Comparison of ENCODE assay signal across 7 mouse cellular contexts in the genomic region with DNA sequence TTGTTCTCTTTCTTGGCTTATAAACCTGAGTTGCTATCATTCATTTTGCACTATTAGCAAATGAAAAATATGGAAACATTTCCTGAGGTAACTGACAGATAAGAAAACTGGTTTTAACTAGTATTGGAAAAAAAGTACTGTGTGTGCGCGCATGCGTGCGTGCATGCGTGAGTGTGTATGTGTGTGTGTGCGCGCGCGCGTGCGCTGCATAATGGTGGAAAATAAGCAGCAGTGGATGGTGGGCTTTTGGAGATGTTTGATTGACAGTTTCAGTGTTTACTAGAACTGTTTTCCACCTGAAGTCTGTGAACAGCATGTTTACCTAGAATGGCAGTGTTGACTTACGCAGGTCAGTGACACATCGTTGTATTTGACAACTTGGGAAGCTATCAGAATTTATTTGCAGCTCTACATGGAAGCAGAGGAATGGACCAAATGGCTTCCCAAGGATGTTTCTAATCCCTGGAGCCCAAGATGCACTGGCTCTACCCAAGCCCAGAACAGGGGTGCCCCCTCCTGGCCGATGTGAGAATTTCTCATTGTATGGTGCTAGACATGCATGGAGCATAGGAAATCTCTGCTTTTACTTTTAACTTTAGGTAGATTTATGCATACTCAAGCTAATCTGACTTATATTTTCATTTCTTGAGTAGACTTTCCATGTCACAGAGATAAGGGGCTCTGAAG.
DNase-seq lines count a peak whose midpoint lies in the region; ATAC-seq and TF ChIP-seq lines count a peak whose summit lies in the region.

No protein-coding gene starts in this region.

- H3K9ac ChIP-seq in intestine, postnatal 0 days (ENCODE audit: low read depth, low read length), result no peak overlapping the region
- H3K9ac ChIP-seq in midbrain, embryonic 16.5 days (ENCODE audit: low read depth, low read length), result no peak overlapping the region

- ATAC-seq in common myeloid progenitor, adult 5-6 weeks (replicated peaks; ENCODE audit: low read depth, poor library complexity, severe bottlenecking), result peak; percentile 93
- no peak for ATAC-seq in intestine, postnatal 0 days
- ATAC-seq in midbrain, embryonic 16.5 days, result peak; percentile 92

- no peak overlapping the region for H3K4me2 ChIP-seq in intestine, postnatal 0 days (replicated peaks; ENCODE audit: low read depth)
- H3K4me2 ChIP-seq in midbrain, embryonic 16.5 days (ENCODE audit: low read length), result no peak overlapping the region

- no peaks in the 10 kb centered on the region for H3K36me3 ChIP-seq in intestine, postnatal 0 days (ENCODE audit: control insufficient read depth, insufficient read depth)
- H3K36me3 ChIP-seq in midbrain, embryonic 16.5 days (ENCODE audit: control insufficient read depth, insufficient read depth, low read length), result no peaks in the 10 kb centered on the region

- intact Hi-C loops in gastrocnemius, postnatal 14 days (cut with DNase I; ENCODE audit: low total_unique reads), result loop anchor here (10.0 kb wide), 1 partner anchor 139 kb away; no protein-coding TSS in a partner anchor
- intact Hi-C loops in left cerebral cortex, postnatal 25 days (cut with DNase I), result loop anchor here (1.0 kb wide), 1 partner anchor 332 kb away; no protein-coding TSS in a partner anchor

- H3K4me3 ChIP-seq in intestine, postnatal 0 days (ENCODE audit: low read depth, low read length), result no peak overlapping the region
- H3K4me3 ChIP-seq in midbrain, embryonic 16.5 days (ENCODE audit: low read depth, low read length), result no peak overlapping the region

- WGBS in intestine, postnatal 0 days, result 83% methylated on average over 14 of the region's 14 CpGs
- WGBS in midbrain, embryonic 16.5 days, result 86% methylated on average over 14 of the region's 14 CpGs

- TF ChIP-seq CTCF in intestine, postnatal 0 days (IDR thresholded peaks at IDR 0.05; ENCODE audit: low read depth), result peak; percentile 90

- peak; percentile 76 to 84 for DNase-seq in adrenal gland, adult 18-20 months (ENCODE audit: low spot score in 2 of 2)
- peak; percentile 85 for DNase-seq in gastrocnemius, postnatal 14 days
- DNase-seq in left cerebral cortex, postnatal 25 days (ENCODE audit: low spot score in 2 of 2), result peak; percentile 60 to 85
- DNase-seq in spleen, postnatal 36 days (ENCODE audit: low spot score in 2 of 2), result peak; percentile 41 to 46

- peaks cover 15% of the 10 kb centered on the region; the same call in 1 of the 2 replicates for H3K27me3 ChIP-seq in intestine, postnatal 0 days (replicated peaks; ENCODE audit: control insufficient read depth, insufficient read depth, low read length)
- H3K27me3 ChIP-seq in midbrain, embryonic 16.5 days (ENCODE audit: control insufficient read depth, insufficient read depth, low read depth, low read length), result no peaks in the 10 kb centered on the region

- H3K27ac ChIP-seq in intestine, postnatal 0 days (ENCODE audit: low read depth, low read length), result no peak overlapping the region
- no peak overlapping the region for H3K27ac ChIP-seq in midbrain, embryonic 16.5 days (ENCODE audit: low read length)

- no peaks in the 10 kb centered on the region for H3K4me1 ChIP-seq in intestine, postnatal 0 days (replicated peaks; ENCODE audit: control insufficient read depth, insufficient read depth, low read length)
- H3K4me1 ChIP-seq in midbrain, embryonic 16.5 days (ENCODE audit: control insufficient read depth, insufficient read depth, low read length), result no peaks in the 10 kb centered on the region

- H3K9me3 ChIP-seq in intestine, postnatal 0 days (ENCODE audit: control insufficient read depth), result no peaks in the 10 kb centered on the region
- H3K9me3 ChIP-seq in midbrain, embryonic 16.5 days (replicated peaks; ENCODE audit: control insufficient read depth, low read length, poor library complexity, severe bottlenecking), result no peaks in the 10 kb centered on the region
